Mouse (Mus musculus): ENCODE data around the gene Dock9.

DNA sequence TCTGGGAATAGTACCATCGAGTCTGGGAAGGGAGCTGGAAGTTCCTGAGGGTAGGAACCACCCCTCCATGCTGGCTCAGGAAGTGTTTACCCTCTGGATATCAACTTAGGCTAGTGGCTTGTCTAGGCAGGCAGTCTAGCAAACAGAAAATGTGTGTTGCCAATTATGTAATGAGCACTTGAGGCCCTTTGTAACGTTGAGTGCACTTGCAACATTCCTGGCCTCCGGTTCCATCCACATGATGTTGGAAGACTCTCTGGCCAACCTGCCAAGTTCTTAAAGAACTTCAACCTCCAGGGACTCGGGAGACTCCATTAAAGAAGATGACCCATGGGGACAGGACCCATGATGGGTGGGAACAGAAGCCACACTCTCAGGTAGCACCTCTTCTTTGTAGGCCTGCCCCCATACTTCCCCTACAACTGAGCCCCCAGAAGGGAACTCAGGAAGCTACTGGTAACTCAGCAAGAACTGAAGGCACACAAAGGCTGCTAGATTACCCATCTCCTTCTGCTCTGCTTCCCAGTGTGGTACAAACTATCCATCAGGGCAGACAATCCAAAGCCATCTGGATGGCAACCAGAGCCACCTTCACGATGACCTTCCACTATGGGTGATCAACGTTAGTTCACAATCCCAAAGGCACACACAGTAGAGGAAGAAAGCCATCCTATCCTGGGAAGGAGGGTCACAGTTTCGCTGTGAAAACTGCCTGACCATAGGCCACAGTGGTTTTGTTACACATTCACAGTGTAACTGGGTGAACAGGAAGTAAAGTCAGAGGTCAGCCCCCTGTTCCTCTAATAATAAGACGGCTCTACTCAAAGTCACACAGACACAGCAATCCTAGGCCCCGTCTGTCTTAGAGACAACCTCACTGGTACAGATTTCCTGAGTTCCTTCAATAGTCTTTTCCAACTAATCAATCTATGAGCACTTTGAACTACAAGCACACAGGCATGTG lies 77.7 kb downstream of the Dock9 start:
- no peak for TF ChIP-seq POLR2A (IDR thresholded peaks at IDR 0.05; ENCODE audit: borderline replicate concordance, control insufficient read depth, low read depth, low read length)
- no peak for TF ChIP-seq CTCF (IDR thresholded peaks at IDR 0.05; ENCODE audit: control insufficient read depth, insufficient read depth, low read length)
